Mouse (Mus musculus) intestine, embryonic 15.5 days (tissue): ENCODE measurements around the gene Zfp281. TPM values are rescaled to one million over a fixed set of nuclear protein-coding genes. Genes with fewer than 3 reads are reported as not detected.
A peak's percentile ranks its signal among the peaks of the same experiment; 100 is the strongest.

Experiments used
- ATAC-seq: fragments of 200-750 bp; cut with Nextera tagmentation; 2 replicates; pipeline ENCODE4 v1.8.0; 2017; ENCODE audit warnings: moderate TSS enrichment, moderate library complexity
- H3K27ac ChIP-seq: fragments of 300-500 bp; sonication (generic); 2 replicates; pipeline ENCODE4 v1.5.1; 2015; ENCODE audit warnings: mild to moderate bottlenecking, inconsistent platforms
- H3K27me3 ChIP-seq: fragments of 300-500 bp; sonication (generic); replicated peaks from 2 replicates; pipeline ENCODE4 v1.6.1; 2015; ENCODE audit warnings: inconsistent platforms
- H3K36me3 ChIP-seq: fragments of 300-500 bp; sonication (generic); 2 replicates; pipeline ENCODE4 v1.6.1; 2015; ENCODE audit warnings: inconsistent platforms
- H3K4me1 ChIP-seq: fragments of 300-500 bp; sonication (generic); replicated peaks from 2 replicates; pipeline ENCODE4 v1.6.1; 2015; ENCODE audit warnings: inconsistent platforms
- H3K4me2 ChIP-seq: fragments of 300-500 bp; sonication (generic); replicated peaks from 2 replicates; pipeline ENCODE4 v1.6.1; 2015; ENCODE audit warnings: mild to moderate bottlenecking, inconsistent platforms
- H3K4me3 ChIP-seq: fragments of 300-500 bp; sonication (generic); replicated peaks from 2 replicates; pipeline ENCODE4 v1.5.1; 2015; ENCODE audit warnings: inconsistent platforms
- H3K9ac ChIP-seq: fragments of 300-500 bp; sonication (generic); 2 replicates; pipeline ENCODE4 v1.6.1; 2015; ENCODE audit warnings: inconsistent platforms
- H3K9me3 ChIP-seq: fragments of 300-500 bp; sonication (generic); 2 replicates; pipeline ENCODE4 v1.6.1; 2016; ENCODE audit warnings: inconsistent platforms
- WGBS: fragments of 180-500 bp; shearing (Covaris S2); methylation state at CpG from one replicate; pipeline ENCODE4 v1.1.7; 2015; 5-methylcytosine and 5-hydroxymethylcytosine counted together
- polyA plus RNA-seq: library from polyadenylated mRNA; unstranded; fragments of >200 nt; fragmentation: Nextera tagmentation; extraction: Ambion mirVana; gene quantifications from 2 replicates; pipeline ENCODE4 v1.2.1, GENCODE M21; 2015

The Zfp281 gene
- polyA plus RNA-seq = 12.4 and 16.5 TPM in 2 replicates

- Histone ChIP-seq H3K27ac (peak within 1 kb of the TSS; percentile 91), H3K27me3 (no peaks in the 10 kb centered on the region), H3K9me3 (no peaks in the 10 kb centered on the region), H3K36me3 (no peaks in the 10 kb centered on the region), H3K4me1 (peaks cover 19% of the 10 kb centered on the region), H3K9ac (peak within 1 kb of the TSS; percentile 93), H3K4me2 (peak within 1 kb of the TSS; percentile 87), H3K4me3 (peak within 1 kb of the TSS; percentile 87)
- peak; percentile 99 for ATAC-seq
- 1% methylated on average over 45 of the region's 45 CpGs for WGBS
Observed at GRCm38 (mm10) chr1:136624146-136625018, at the start of gene Zfp281. Gene Zfp281, plus strand, starts transcription at chr1:136624901.

- peak overlapping the region; percentile 37 for H3K4me2 ChIP-seq
Observed at GRCm38 (mm10) chr1:136577890-136578663, 46.6 kb upstream of the Zfp281 start.

GRCm38 (mm10) chr1:136579360-136579759 lies 45.3 kb upstream of the Zfp281 start:
- Histone ChIP-seq H3K4me1 (0 out of 2 replicates have a peak, but pooled peaks cover 5% of the 10 kb centered on the region), H3K4me2 (no peak overlapping the region), H3K9me3 (no peaks in the 10 kb centered on the region), H3K36me3 (no peaks in the 10 kb centered on the region), H3K9ac (no peak overlapping the region), H3K4me3 (no peak overlapping the region), H3K27me3 (no peaks in the 10 kb centered on the region), H3K27ac (no peak overlapping the region)
- 85% methylated on average over 14 of the region's 14 CpGs for WGBS
- no peak for ATAC-seq

More at GRCm38 (mm10) chr1:136577890-136578663, 46.6 kb upstream of the Zfp281 start:
- Histone ChIP-seq H3K27ac (no peak overlapping the region), H3K36me3 (no peaks in the 10 kb centered on the region), H3K9me3 (no peaks in the 10 kb centered on the region), H3K4me3 (no peak overlapping the region), H3K27me3 (no peaks in the 10 kb centered on the region), H3K4me1 (0 out of 2 replicates have a peak, but pooled peaks cover 5% of the 10 kb centered on the region), H3K9ac (no peak overlapping the region)
- WGBS = 33% methylated on average over 16 of the region's 16 CpGs
- ATAC-seq = peak; percentile 58; the same call in 1 of the 2 replicates

DNA sequence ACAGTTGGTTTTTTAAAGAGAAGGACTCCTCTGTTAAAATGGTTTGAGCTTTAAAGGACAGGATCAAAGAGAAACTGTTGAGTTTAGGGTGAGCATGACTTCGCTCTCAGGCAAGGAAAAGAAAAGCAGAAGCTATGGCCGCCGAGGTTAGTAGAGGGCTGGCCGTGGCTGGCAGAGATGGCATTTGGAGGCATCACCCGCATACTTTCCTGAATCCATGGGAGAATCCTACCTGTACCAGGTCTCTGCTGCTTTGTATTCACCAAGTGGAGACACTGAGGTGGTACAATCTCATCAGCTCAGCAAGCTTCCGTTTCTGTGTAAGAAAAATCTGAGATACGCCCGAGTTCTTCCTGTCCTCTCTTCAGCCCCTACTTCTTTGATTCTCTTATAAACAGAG lies 44.4 kb upstream of the Zfp281 start:
- WGBS = 64% methylated on average over 8 of the region's 8 CpGs
- Histone ChIP-seq H3K36me3 (no peaks in the 10 kb centered on the region), H3K9me3 (no peaks in the 10 kb centered on the region), H3K27ac (no peak overlapping the region), H3K27me3 (no peaks in the 10 kb centered on the region), H3K4me1 (0 out of 2 replicates have a peak, but pooled peaks cover 5% of the 10 kb centered on the region), H3K9ac (no peak overlapping the region), H3K4me2 (no peak overlapping the region), H3K4me3 (no peak overlapping the region)
- no peak for ATAC-seq

DNA sequence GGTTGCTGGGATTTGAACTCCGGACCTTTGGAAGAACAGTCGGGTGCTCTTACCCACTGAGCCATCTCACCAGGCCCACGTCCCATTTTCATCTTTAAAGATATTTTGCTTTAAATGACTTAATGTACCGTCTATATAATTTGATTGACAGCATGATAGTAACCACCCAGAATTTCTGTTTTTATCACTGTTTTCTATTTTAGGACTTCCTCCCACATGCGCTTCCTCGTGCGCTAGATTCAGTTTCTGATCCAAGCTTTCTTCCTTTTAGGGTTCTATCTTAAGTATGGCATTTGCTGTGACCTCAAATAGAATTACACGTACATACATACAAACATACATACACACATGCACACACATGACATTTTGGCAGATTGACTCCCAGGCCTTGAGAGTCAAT lies 42.9 kb upstream of the Zfp281 start:
- WGBS = 87% methylated on average over 8 of the region's 8 CpGs

GRCm38 (mm10) chr1:136587761-136588405 lies 36.8 kb upstream of the Zfp281 start:
- Histone ChIP-seq H3K27ac (no peak overlapping the region), H3K36me3 (no peaks in the 10 kb centered on the region), H3K27me3 (no peaks in the 10 kb centered on the region), H3K9ac (no peak overlapping the region), H3K9me3 (no peaks in the 10 kb centered on the region), H3K4me2 (no peak overlapping the region), H3K4me1 (no peaks in the 10 kb centered on the region; the same call in 1 of the 2 replicates), H3K4me3 (no peak overlapping the region)
- 67% methylated on average over 13 of the region's 13 CpGs for WGBS
- ATAC-seq = no peak

More for the DNA sequence above, 42.9 kb upstream of the Zfp281 start:
- Histone ChIP-seq H3K4me3 (no peak overlapping the region), H3K27ac (no peak overlapping the region), H3K9me3 (no peaks in the 10 kb centered on the region), H3K27me3 (no peaks in the 10 kb centered on the region), H3K36me3 (no peaks in the 10 kb centered on the region), H3K4me2 (no peak overlapping the region), H3K9ac (no peak overlapping the region), H3K4me1 (0 out of 2 replicates have a peak, but pooled peaks cover 5% of the 10 kb centered on the region)
- no peak for ATAC-seq

DNA sequence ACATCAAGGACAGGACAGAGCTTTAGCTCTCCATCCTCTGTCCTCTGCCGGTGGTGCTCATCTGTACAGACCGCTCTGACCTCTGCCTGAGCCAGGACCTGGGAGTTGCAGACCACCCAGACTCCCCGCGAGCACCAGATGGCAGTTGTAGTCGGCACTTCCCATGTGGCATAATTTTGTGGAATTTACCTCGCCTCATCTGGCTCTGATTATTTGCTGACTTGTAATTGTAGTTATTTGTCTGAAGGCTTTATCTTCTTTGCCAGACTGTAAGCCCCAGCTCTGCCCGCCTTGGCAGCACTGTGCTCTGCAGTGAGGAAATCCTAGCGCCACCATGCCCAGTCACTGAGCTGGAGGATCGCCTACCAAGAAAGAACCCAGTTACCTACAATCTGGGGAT lies 35.8 kb upstream of the Zfp281 start:
- H3K4me2 ChIP-seq = peak overlapping the region; percentile 45
- H3K4me3 ChIP-seq = no peak overlapping the region
- no peaks in the 10 kb centered on the region for H3K9me3 ChIP-seq
- no peaks in the 10 kb centered on the region; the same call in 1 of the 2 replicates for H3K4me1 ChIP-seq
- no peak for ATAC-seq
- no peaks in the 10 kb centered on the region for H3K27me3 ChIP-seq
- 16% methylated on average over 9 of the region's 9 CpGs for WGBS
- no peak overlapping the region for H3K27ac ChIP-seq
- H3K36me3 ChIP-seq = no peaks in the 10 kb centered on the region
- H3K9ac ChIP-seq = no peak overlapping the region

- no peak overlapping the region for H3K9ac ChIP-seq
- H3K36me3 ChIP-seq = no peaks in the 10 kb centered on the region
- no peaks in the 10 kb centered on the region for H3K9me3 ChIP-seq
- no peaks in the 10 kb centered on the region for H3K27me3 ChIP-seq
- no peak overlapping the region for H3K4me3 ChIP-seq
- H3K4me1 ChIP-seq = no peaks in the 10 kb centered on the region; the same call in 1 of the 2 replicates
- ATAC-seq = no peak
- H3K27ac ChIP-seq = no peak overlapping the region
- 95% methylated on average over 2 of the region's 2 CpGs for WGBS
- H3K4me2 ChIP-seq = no peak overlapping the region
Observed at GRCm38 (mm10) chr1:136592741-136593140, 32.0 kb upstream of the Zfp281 start.

- Histone ChIP-seq H3K9me3 (no peaks in the 10 kb centered on the region), H3K36me3 (no peaks in the 10 kb centered on the region), H3K4me3 (no peak overlapping the region), H3K4me2 (no peak overlapping the region), H3K27ac (0 out of 2 replicates have a peak overlapping the region, but pooled peaks have one; percentile 19), H3K9ac (no peak overlapping the region), H3K4me1 (no peaks in the 10 kb centered on the region), H3K27me3 (no peaks in the 10 kb centered on the region)
- no peak for ATAC-seq
- WGBS = 84% methylated on average over 5 of the region's 5 CpGs
Observed at GRCm38 (mm10) chr1:136594235-136594850, 30.4 kb upstream of the Zfp281 start.

GRCm38 (mm10) chr1:136596821-136597220 lies 27.9 kb upstream of the Zfp281 start:
- H3K36me3 ChIP-seq = no peaks in the 10 kb centered on the region
- H3K9ac ChIP-seq = no peak overlapping the region
- H3K9me3 ChIP-seq = no peaks in the 10 kb centered on the region
- 83% methylated on average over 2 of the region's 2 CpGs for WGBS
- no peak overlapping the region for H3K4me2 ChIP-seq
- no peak for ATAC-seq
- no peak overlapping the region for H3K4me3 ChIP-seq
- no peaks in the 10 kb centered on the region for H3K27me3 ChIP-seq
- H3K27ac ChIP-seq = no peak overlapping the region
- no peaks in the 10 kb centered on the region for H3K4me1 ChIP-seq

DNA sequence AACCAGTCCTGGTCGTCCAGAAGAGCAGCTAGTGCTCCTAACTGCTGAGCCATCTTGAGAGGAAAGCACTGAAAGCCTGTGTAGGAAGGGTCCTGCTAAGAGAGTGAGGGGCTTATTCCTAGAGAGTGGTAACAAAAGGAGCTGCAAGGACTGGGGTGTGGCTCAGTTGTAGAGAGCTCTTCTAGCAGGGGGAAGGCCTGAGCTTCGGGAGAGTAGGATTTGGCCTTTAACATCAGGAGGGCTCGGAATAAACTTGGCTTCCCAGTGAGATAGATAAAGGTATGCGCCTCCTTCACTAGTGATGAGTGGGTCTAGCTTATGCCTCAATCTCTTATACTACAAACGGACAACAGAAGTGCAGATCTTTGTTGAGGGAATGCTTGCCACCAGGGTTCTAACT lies 26.4 kb upstream of the Zfp281 start:
- H3K4me3 ChIP-seq = no peak overlapping the region
- H3K4me1 ChIP-seq = no peaks in the 10 kb centered on the region
- no peak for ATAC-seq
- H3K9me3 ChIP-seq = no peaks in the 10 kb centered on the region
- H3K27me3 ChIP-seq = no peaks in the 10 kb centered on the region
- H3K4me2 ChIP-seq = no peak overlapping the region
- H3K9ac ChIP-seq = no peak overlapping the region
- 77% methylated on average over 5 of the region's 5 CpGs for WGBS
- H3K27ac ChIP-seq = no peak overlapping the region
- H3K36me3 ChIP-seq = no peaks in the 10 kb centered on the region
